Mouse (Mus musculus) forebrain, postnatal 0 days (tissue): ENCODE data around the gene Cpm. TPM values are rescaled to one million over a fixed set of nuclear protein-coding genes. Genes with fewer than 3 reads are reported as not detected.

Experiments
- ATAC-seq: fragments of 200-750 bp; cut with Nextera tagmentation; 2 replicates; pipeline ENCODE4 v1.8.0; 2017; ENCODE audit warnings: mild to moderate bottlenecking, moderate library complexity
- DNase-seq: peaks from one replicate; pipeline ENCODE4 v3.0.0-alpha.2; 2015
- H3K27ac ChIP-seq: fragments of 300-500 bp; sonication (generic); 2 replicates; pipeline ENCODE4 v1.5.1; 2014; ENCODE audit warnings: low read depth, mild to moderate bottlenecking, antibody characterized with exemption, low read length, moderate library complexity, mixed read lengths
- H3K27me3 ChIP-seq: fragments of 300-500 bp; sonication (generic); 2 replicates; pipeline ENCODE4 v1.6.1; 2014; ENCODE audit warnings: mild to moderate bottlenecking, low read length, mixed read lengths; ENCODE audit not compliant: insufficient read depth
- H3K36me3 ChIP-seq: fragments of 300-500 bp; sonication (generic); 2 replicates; pipeline ENCODE4 v1.6.1; 2014; ENCODE audit warnings: mild to moderate bottlenecking, moderate library complexity; ENCODE audit not compliant: insufficient read depth
- H3K4me1 ChIP-seq: fragments of 300-500 bp; sonication (generic); 2 replicates; pipeline ENCODE4 v1.6.1; 2014; ENCODE audit warnings: antibody characterized with exemption; ENCODE audit not compliant: insufficient read depth
- H3K4me2 ChIP-seq: fragments of 300-500 bp; sonication (generic); 2 replicates; pipeline ENCODE4 v1.6.1; 2014; ENCODE audit warnings: low read depth, mild to moderate bottlenecking, moderate library complexity
- H3K4me3 ChIP-seq: fragments of 300-500 bp; sonication (generic); 2 replicates; pipeline ENCODE4 v1.5.1; 2014; ENCODE audit warnings: low read depth, low read length, mixed read lengths
- H3K9ac ChIP-seq: fragments of 300-500 bp; sonication (generic); 2 replicates; pipeline ENCODE4 v1.6.1; 2014; ENCODE audit warnings: mild to moderate bottlenecking
- H3K9me3 ChIP-seq: fragments of 300-500 bp; sonication (generic); 2 replicates; pipeline ENCODE4 v1.6.1; 2016; ENCODE audit warnings: low read length
- CTCF ChIP-seq: sonication (generic); IDR thresholded peaks from 2 replicates; pipeline ENCODE4 v1.5.1; 2016; ENCODE audit warnings: antibody characterized with exemption, control low read depth, low read depth
- WGBS: fragments of 180-500 bp; shearing (Covaris S2); extraction: QIAGEN DNeasy Blood & Tissue Kit; methylation state at CpG from one replicate; pipeline ENCODE4 v1.1.7; 2014; 5-methylcytosine and 5-hydroxymethylcytosine counted together
- polyA plus RNA-seq: library from polyadenylated mRNA; unstranded; fragments of >200 nt; fragmentation: Nextera tagmentation; extraction: Ambion mirVana; gene quantifications from 2 replicates; pipeline ENCODE4 v1.2.1, GENCODE M21; 2015
- total RNA-seq: library from RNA; depleted of rRNA; stranded (reverse); fragments of >200 nt; gene quantifications from 2 replicates; pipeline ENCODE4 v1.2.3, GENCODE M21; 2014

Gene Cpm
- total and polyA plus RNA-seq, 2 experiments from 2014 or later = 3.4 to 7.5 TPM

DNA sequence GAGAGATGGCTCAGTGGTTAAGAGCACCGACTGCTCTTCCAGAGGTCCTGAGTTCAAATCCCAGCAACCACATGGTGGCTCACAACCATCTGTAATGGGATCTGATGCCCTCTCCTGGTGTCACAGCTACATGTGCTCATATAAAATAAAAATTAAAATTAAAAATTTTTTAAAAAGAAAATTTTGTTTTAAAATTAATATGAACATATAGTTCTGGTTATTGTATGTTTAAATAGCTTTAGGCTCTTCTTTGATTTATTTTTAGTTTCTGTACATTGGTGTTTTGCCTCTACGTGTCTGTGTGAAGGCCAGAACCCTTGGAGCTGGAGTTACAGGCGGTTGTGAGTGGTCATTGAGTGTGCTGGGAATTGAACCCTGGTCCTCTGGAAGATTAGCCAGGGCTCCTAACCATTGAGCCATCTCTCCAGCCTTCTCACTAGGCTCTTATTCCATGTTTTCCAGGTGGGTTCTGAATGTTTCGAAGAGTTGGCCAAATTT lies 97.6 kb downstream of the Cpm start:
- Histone ChIP-seq H3K9ac (no peak overlapping the region), H3K36me3 (no peaks in the 10 kb centered on the region), H3K27ac (no peak overlapping the region), H3K27me3 (no peaks in the 10 kb centered on the region), H3K9me3 (no peaks in the 10 kb centered on the region), H3K4me3 (no peak overlapping the region), H3K4me1 (no peaks in the 10 kb centered on the region), H3K4me2 (no peak overlapping the region)
- ATAC-seq = no peak
- DNase-seq = no peak
- no peak for TF ChIP-seq CTCF
- 97% methylated on average over 4 of the region's 4 CpGs for WGBS

- no peaks in the 10 kb centered on the region for H3K9me3 ChIP-seq
- 78% methylated on average over 9 of the region's 9 CpGs for WGBS
- H3K4me1 ChIP-seq = no peaks in the 10 kb centered on the region
- H3K4me2 ChIP-seq = no peak overlapping the region
- H3K4me3 ChIP-seq = no peak overlapping the region
- no peaks in the 10 kb centered on the region for H3K36me3 ChIP-seq
- no peak for TF ChIP-seq CTCF
- H3K27ac ChIP-seq = no peak overlapping the region
- ATAC-seq (no peak), DNase-seq (no peak)
- H3K9ac ChIP-seq = no peak overlapping the region
- H3K27me3 ChIP-seq = no peaks in the 10 kb centered on the region
These were observed 98.3 kb downstream of the Cpm start for GRCm38 (mm10) chr10:117727518-117728110.

DNA sequence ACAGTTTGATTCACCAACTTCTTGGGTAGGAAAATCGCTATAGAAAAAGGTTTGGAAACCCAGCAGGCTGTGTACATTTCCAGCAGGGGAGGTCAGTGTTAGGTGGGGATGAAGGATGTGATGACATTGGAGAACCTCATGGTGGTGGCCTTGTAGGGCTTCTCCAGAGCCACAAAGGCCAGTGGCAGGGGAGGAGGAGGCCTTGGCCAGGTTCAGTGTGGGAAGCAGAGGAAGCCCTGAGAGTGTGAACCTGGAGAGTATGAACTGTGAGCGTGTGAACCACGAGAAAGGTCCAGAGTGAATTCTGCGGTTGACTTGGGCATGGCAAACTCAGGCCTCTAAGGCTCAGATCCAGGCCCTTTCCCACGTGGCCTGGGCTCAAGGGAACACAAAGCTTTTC lies 99.3 kb downstream of the Cpm start:
- Histone ChIP-seq H3K4me3 (no peak overlapping the region), H3K4me1 (no peaks in the 10 kb centered on the region), H3K36me3 (no peaks in the 10 kb centered on the region), H3K9me3 (no peaks in the 10 kb centered on the region), H3K9ac (no peak overlapping the region), H3K4me2 (no peak overlapping the region), H3K27me3 (no peaks in the 10 kb centered on the region), H3K27ac (no peak overlapping the region)
- DNase-seq = no peak
- WGBS = 86% methylated on average over 5 of the region's 5 CpGs
- ATAC-seq = no peak
- no peak for TF ChIP-seq CTCF

GRCm38 (mm10) chr10:117729139-117729814 lies 100.0 kb downstream of the Cpm start:
- DNase-seq (no peak), ATAC-seq (no peak)
- no peaks in the 10 kb centered on the region for H3K36me3 ChIP-seq
- no peak overlapping the region for H3K27ac ChIP-seq
- H3K9me3 ChIP-seq = no peaks in the 10 kb centered on the region
- no peak overlapping the region for H3K4me2 ChIP-seq
- WGBS = 78% methylated on average over 11 of the region's 11 CpGs
- H3K27me3 ChIP-seq = no peaks in the 10 kb centered on the region
- no peak for TF ChIP-seq CTCF
- H3K4me3 ChIP-seq = no peak overlapping the region
- no peaks in the 10 kb centered on the region for H3K4me1 ChIP-seq
- no peak overlapping the region for H3K9ac ChIP-seq

GRCm38 (mm10) chr10:117730140-117730539 lies 100.8 kb downstream of the Cpm start:
- H3K9me3 ChIP-seq = no peaks in the 10 kb centered on the region
- H3K27ac ChIP-seq = no peak overlapping the region
- DNase-seq (no peak), ATAC-seq (no peak)
- TF ChIP-seq CTCF = no peak
- no peaks in the 10 kb centered on the region for H3K36me3 ChIP-seq
- WGBS = 96% methylated on average over 7 of the region's 7 CpGs
- H3K9ac ChIP-seq = no peak overlapping the region
- no peak overlapping the region for H3K4me2 ChIP-seq
- no peaks in the 10 kb centered on the region for H3K27me3 ChIP-seq
- H3K4me1 ChIP-seq = no peaks in the 10 kb centered on the region
- no peak overlapping the region for H3K4me3 ChIP-seq

DNA sequence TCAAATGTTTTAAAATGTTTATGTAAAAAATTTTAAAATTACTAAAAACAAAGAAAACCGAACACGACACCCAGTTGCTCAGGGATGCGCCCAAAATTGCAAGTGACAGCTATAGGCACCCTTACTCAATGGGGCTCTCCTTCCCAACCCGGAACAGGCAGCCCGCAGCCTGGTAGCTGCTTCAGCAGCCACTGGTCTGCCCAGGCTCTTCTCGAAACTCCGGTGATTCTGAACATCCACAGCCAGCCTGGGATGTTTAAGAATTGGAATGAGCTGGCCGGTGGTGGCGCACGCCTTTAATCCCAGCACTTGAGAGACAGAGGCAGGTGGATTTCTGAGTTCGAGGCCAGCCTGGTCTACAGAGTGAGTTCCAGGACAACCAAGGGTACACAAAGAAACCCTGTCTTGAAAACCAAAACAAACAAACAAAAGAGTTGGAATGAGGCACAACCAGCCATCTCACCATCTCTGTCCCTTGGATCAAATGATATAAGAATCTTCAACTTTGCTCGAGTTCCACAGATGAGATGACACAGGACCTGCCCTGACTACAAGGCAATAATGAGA lies 101.4 kb downstream of the Cpm start:
- ATAC-seq (no peak), DNase-seq (no peak)
- WGBS = 95% methylated on average over 12 of the region's 12 CpGs
- Histone ChIP-seq H3K4me1 (no peaks in the 10 kb centered on the region), H3K4me3 (no peak overlapping the region), H3K27me3 (no peaks in the 10 kb centered on the region), H3K9me3 (no peaks in the 10 kb centered on the region), H3K36me3 (no peaks in the 10 kb centered on the region), H3K4me2 (no peak overlapping the region), H3K27ac (no peak overlapping the region), H3K9ac (no peak overlapping the region)
- no peak for TF ChIP-seq CTCF

DNA sequence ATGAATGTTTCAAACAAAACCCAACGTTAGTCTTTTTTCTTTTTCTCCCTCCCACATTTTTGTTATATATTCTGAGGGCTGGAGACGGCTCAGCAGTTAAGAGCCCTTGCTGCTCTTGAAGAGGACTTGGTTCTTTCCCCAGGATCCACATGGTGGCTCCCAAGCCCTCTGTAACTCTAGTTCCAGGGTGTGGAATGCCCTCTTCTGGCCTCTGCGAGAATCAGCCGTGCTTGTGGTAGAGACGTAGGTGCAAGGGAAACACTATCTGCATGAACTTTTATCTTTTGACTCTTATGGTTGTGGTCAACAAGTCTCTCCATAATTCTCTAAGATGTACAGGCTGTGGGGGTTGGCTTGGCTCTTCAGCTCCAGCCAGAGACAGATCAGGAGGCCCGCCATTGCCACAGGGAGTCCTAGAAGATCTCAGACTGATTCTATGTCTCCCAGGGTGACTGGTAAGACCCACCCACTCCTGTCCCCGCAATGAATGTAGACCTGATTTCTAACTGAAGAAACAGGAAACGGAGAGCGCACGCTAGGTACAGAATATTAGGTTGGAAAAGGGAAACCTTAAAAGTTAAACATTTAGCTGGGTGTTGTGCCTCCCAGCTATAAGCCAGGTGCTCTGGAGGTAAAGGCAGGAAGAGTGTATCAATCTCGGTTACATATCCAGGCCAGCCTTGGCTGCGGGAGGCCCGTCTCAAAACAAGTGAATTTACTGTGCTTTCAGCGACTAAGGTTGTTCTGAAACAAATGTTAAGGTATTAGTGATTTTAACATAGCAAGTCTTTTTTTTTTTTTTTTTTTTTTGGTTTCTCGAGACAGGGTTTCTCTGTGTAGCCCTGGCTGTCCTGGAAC lies 102.2 kb downstream of the Cpm start:
- no peak for DNase-seq
- H3K9me3 ChIP-seq = no peaks in the 10 kb centered on the region

More for the DNA sequence above, 102.2 kb downstream of the Cpm start:
- Histone ChIP-seq H3K27ac (no peak overlapping the region), H3K4me3 (no peak overlapping the region), H3K4me1 (no peaks in the 10 kb centered on the region), H3K4me2 (no peak overlapping the region), H3K9ac (no peak overlapping the region), H3K36me3 (peaks cover 4% of the 10 kb centered on the region), H3K27me3 (no peaks in the 10 kb centered on the region)
- ATAC-seq = peak; percentile 47
- peak; percentile 62 for TF ChIP-seq CTCF
- 62% methylated on average over 14 of the region's 15 CpGs for WGBS
